Mouse (Mus musculus) urinary bladder, adult 18-20 months (tissue): Measurements from ENCODE around the gene Olfr32.
"Not testable (repeated sequence)": the region's sequence is repeated elsewhere in the genome, so short reads cannot be mapped to it uniquely, and the experiment has no call there.

Experiments used
- DNase-seq, 2 experiments: peaks; one replicate each; pipeline ENCODE4 v3.0.0; 2022; ENCODE audit warnings: low spot score in 2 of 2, mixed read lengths in 2 of 2

Olfr32 gene

DNA sequence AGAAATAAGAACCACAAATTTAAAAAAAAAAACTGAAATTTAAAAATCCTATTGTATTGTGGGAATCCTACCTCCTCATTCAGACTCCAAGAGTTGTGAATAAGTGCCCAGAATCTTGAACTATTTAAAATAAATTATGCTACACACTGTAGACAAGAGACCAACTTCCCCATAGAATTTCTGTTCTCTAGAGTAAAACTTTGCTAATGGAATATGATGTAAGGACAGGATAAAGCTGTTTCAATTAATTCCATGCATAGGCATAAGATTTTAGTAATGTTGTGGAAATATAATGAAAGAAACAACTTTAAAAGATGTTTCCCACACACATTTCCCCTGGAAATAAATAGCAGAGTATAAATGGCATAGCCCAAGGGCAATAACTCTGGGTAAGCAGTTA, at the start of gene Olfr32:
Olfr32 (minus strand) TSS at position 101 of the 400 bp plus-strand sequence.
- DNase-seq = no peak

DNA sequence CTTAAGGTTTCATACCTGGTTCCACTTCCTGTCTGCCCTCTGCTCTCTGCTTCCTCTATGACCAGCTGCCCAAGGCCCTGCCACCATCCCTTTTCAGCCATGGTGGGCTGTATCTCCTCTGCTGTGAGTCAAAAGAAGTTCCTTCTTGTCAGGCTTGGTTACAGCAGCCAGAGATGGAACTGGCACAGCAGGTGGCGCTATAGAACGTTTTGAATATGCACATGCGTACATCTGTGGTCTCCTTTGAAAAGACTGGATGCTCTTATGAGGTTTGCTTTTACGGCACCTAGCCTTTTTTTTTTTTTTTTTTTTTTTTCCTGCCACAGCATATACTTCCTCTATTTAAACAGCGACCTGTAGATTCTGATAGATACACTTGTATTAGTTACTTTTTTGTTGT, 45.0 kb upstream of the Olfr32 start:
- not testable (repeated sequence) for DNase-seq

DNA sequence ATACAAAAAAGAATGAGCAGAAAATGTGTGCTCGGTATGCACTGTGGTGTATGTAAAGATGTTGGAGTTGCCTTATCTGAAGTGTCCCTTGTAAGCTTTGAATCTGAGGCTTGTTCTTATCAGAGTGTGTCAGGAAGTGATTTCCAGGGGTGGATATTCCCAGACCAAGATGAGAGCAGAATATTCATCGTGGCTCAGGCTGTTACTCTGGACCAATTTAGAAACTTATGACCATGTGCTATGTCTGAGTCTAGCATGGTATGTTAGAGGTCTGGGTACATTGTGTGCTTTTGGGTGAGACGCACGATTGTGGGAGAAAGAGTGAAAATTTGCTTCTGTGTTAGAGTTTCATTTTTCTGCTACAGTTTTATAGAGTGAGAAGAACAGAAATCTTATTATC, 44.0 kb upstream of the Olfr32 start:
- not testable (repeated sequence) for DNase-seq

DNA sequence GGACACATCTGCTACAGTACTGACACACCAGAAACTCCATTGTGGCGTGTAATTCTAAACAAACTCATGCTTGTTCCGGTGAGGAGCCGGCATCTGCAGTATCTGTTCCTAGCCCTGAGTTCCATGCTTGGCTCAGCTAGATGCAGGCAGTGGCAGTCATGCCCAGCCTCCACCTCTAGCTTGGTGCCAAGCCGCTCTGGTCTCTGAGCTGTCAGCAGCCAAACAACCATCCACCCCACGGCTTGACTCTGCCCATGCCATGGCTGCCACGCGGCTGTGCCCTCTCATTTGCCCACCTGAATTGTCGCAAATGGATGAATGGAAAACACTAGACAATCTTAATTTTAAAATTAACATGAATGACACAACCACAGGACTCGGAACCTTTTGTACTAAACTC, 11.8 kb upstream of the Olfr32 start:
- no peak for DNase-seq

DNA sequence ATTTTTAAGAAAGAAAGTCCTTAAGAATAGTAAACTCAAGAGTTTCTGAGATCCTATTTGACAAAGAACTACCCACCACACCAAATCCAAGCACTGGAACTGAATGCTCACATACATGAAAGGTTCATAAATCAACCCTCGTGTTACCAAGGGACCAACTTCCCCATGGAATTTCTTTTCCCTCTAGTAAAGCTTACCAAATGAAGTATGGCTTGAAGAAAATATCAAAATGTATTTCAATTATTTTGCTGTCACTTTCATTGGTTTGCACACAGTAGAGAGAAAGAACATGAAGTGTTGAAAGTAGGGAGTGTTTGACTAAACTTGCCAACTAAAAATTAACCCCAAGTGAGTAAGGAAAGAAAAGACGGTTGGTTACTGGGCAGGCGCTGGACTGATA, 10.9 kb upstream of the Olfr32 start, which contains the start of gene Olfr1270:
Olfr1270 (minus strand) TSS at position 101 of the 400 bp plus-strand sequence.
- DNase-seq = no peak

DNA sequence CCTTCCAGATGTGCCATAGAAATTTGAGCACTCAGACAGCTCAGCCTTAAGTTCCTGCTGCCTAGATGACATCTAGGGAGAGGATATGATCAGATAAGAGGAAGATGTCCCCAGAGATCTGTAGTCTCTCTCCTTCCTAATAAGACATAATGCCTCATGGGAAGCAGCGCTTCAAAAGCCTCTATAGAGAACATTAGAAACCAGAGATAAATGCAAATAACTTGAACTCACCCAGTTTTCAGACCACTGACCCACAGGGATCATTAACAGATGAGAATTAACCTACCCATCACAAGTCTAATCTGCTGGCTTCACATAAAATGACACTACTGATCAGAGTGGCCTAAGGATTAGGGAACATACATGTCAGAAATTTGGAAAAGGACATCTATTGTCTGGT, 20.8 kb downstream of the Olfr32 start, which contains the start of gene Olfr1269:
Olfr1269 (minus strand) TSS at position 101 of the 400 bp plus-strand sequence.
- no peak for DNase-seq
